Mouse (Mus musculus): ENCODE measurements around the gene 9430097D07Rik. TPM values are rescaled to one million over a fixed set of nuclear protein-coding genes. Genes with fewer than 3 reads are reported as not detected.

Gene 9430097D07Rik
- polyA plus RNA-seq, 1 experiment, result 0.04 TPM

GRCm38 (mm10) chr2:32574901-32575585 lies 441 bp downstream of the 9430097D07Rik start:
- no peaks in the 10 kb centered on the region for H3K27me3 ChIP-seq (ENCODE audit: control insufficient read depth, insufficient read depth, insufficient read length)
- peaks cover 18% of the 10 kb centered on the region for H3K79me3 ChIP-seq (ENCODE audit: low read depth)
- H3K4me3 ChIP-seq (ENCODE audit: insufficient read depth, poor library complexity, severe bottlenecking), result no peak overlapping the region
- H3K79me2 ChIP-seq (ENCODE audit: control insufficient read depth, insufficient read depth), result peaks cover 23% of the 10 kb centered on the region
- no peak overlapping the region for H3ac ChIP-seq (ENCODE audit: control insufficient read depth, insufficient read length, low read depth)
- H3K36me3 ChIP-seq (ENCODE audit: control insufficient read depth, insufficient read depth), result peaks cover 14% of the 10 kb centered on the region
- no peak for TF ChIP-seq CEBPB (IDR thresholded peaks at IDR 0.05; ENCODE audit: low read depth)
- TF ChIP-seq FOSL1 (IDR thresholded peaks at IDR 0.05; ENCODE audit: insufficient read depth, low read length, poor library complexity, severe bottlenecking), result peak; percentile 32

- Histone ChIP-seq H3K27me3 (ENCODE audit: control insufficient read depth, insufficient read depth, insufficient read length) (no peaks in the 10 kb centered on the region), H3K79me3 (ENCODE audit: low read depth) (peaks cover 18% of the 10 kb centered on the region), H3ac (ENCODE audit: control insufficient read depth, insufficient read length, low read depth) (no peak within 1 kb of the TSS), H3K36me3 (ENCODE audit: control insufficient read depth, insufficient read depth) (peaks cover 14% of the 10 kb centered on the region), H3K4me3 (ENCODE audit: insufficient read depth, poor library complexity, severe bottlenecking) (no peak within 1 kb of the TSS), H3K79me2 (ENCODE audit: control insufficient read depth, insufficient read depth) (peaks cover 23% of the 10 kb centered on the region)
- TF ChIP-seq FOSL1 (IDR thresholded peaks at IDR 0.05; ENCODE audit: insufficient read depth, low read length, poor library complexity, severe bottlenecking) (no peak), CEBPB (IDR thresholded peaks at IDR 0.05; ENCODE audit: low read depth) (no peak), CTCF (IDR thresholded peaks at IDR 0.05; ENCODE audit: control insufficient read depth, insufficient read depth, insufficient read length) (no peak), MYOD1 (IDR thresholded peaks at IDR 0.05; ENCODE audit: control insufficient read depth, insufficient read length, low read depth) (no peak), USF1 (IDR thresholded peaks at IDR 0.05; ENCODE audit: low read depth) (no peak), MYOG (IDR thresholded peaks at IDR 0.05; ENCODE audit: control insufficient read depth, extremely low read depth, insufficient read length) (no peak), MAX (IDR thresholded peaks at IDR 0.05) (no peak)
Observed at GRCm38 (mm10) chr2:32574497-32574896, 987 bp downstream of the 9430097D07Rik start, which contains the start of gene Pip5kl1. Gene Pip5kl1, plus strand, starts transcription at chr2:32574797.

- peaks cover 18% of the 10 kb centered on the region for H3K79me3 ChIP-seq (ENCODE audit: low read depth)
- H3K36me3 ChIP-seq (ENCODE audit: control insufficient read depth, insufficient read depth), result peaks cover 14% of the 10 kb centered on the region
- H3K27me3 ChIP-seq (ENCODE audit: control insufficient read depth, insufficient read depth, insufficient read length), result no peaks in the 10 kb centered on the region
- TF ChIP-seq MAX (IDR thresholded peaks at IDR 0.05), result no peak
- TF ChIP-seq MYOD1 (IDR thresholded peaks at IDR 0.05; ENCODE audit: control insufficient read depth, insufficient read length, low read depth), result no peak
- no peak for TF ChIP-seq MYOG (IDR thresholded peaks at IDR 0.05; ENCODE audit: control insufficient read depth, extremely low read depth, insufficient read length)
- no peak for TF ChIP-seq USF1 (IDR thresholded peaks at IDR 0.05; ENCODE audit: low read depth)
- TF ChIP-seq FOSL1 (IDR thresholded peaks at IDR 0.05; ENCODE audit: insufficient read depth, low read length, poor library complexity, severe bottlenecking), result no peak
- no peak for TF ChIP-seq CEBPB (IDR thresholded peaks at IDR 0.05; ENCODE audit: low read depth)
- TF ChIP-seq CTCF (IDR thresholded peaks at IDR 0.05; ENCODE audit: control insufficient read depth, insufficient read depth, insufficient read length), result no peak
- H3K79me2 ChIP-seq (ENCODE audit: control insufficient read depth, insufficient read depth), result peaks cover 23% of the 10 kb centered on the region
- H3ac ChIP-seq (ENCODE audit: control insufficient read depth, insufficient read length, low read depth), result no peak overlapping the region
- no peak overlapping the region for H3K4me3 ChIP-seq (ENCODE audit: insufficient read depth, poor library complexity, severe bottlenecking)
Observed at GRCm38 (mm10) chr2:32572196-32572595, 3.3 kb downstream of the 9430097D07Rik start.

- TF ChIP-seq USF1 (IDR thresholded peaks at IDR 0.05; ENCODE audit: low read depth) (peak; percentile 98), MAX (IDR thresholded peaks at IDR 0.05) (peak; percentile 23), MYOG (IDR thresholded peaks at IDR 0.05; ENCODE audit: control insufficient read depth, extremely low read depth, insufficient read length) (no peak)
- Histone ChIP-seq H3K36me3 (ENCODE audit: control insufficient read depth, insufficient read depth) (peaks cover 14% of the 10 kb centered on the region), H3K4me3 (ENCODE audit: insufficient read depth, poor library complexity, severe bottlenecking) (peak within 1 kb of the TSS; percentile 99), H3K79me3 (ENCODE audit: low read depth) (peaks cover 18% of the 10 kb centered on the region), H3K79me2 (ENCODE audit: control insufficient read depth, insufficient read depth) (peaks cover 23% of the 10 kb centered on the region), H3K27me3 (ENCODE audit: control insufficient read depth, insufficient read depth, insufficient read length) (no peaks in the 10 kb centered on the region), H3ac (ENCODE audit: control insufficient read depth, insufficient read length, low read depth) (peak within 1 kb of the TSS; percentile 86)
Observed at GRCm38 (mm10) chr2:32570698-32571494, 4.6 kb downstream of the 9430097D07Rik start, which contains the start of gene Dpm2. Gene Dpm2, plus strand, starts transcription at chr2:32570858.

DNA sequence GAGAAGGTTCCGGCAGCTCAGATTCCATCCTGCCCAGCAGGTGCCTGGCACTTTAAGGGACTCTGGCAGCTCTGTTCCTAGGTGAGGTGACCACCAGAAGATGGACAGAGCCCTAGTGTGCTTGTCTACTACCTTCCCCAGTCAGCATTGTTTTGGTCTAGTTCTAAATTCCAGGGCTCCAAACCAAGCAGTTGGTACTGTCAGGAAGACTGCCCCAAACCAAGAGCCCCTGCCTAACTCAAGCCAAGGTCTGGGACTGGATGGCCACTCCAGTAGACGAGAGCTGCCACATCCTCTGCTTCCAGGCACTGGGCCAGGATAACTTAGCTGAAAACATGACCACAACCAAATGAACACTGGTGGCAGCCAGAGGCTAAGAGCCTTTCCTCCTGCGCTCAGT lies 6.5 kb downstream of the 9430097D07Rik start:
- peaks cover 14% of the 10 kb centered on the region for H3K36me3 ChIP-seq (ENCODE audit: control insufficient read depth, insufficient read depth)
- H3K27me3 ChIP-seq (ENCODE audit: control insufficient read depth, insufficient read depth, insufficient read length), result no peaks in the 10 kb centered on the region
- H3K4me3 ChIP-seq (ENCODE audit: insufficient read depth, poor library complexity, severe bottlenecking), result no peak overlapping the region
- no peak overlapping the region for H3ac ChIP-seq (ENCODE audit: control insufficient read depth, insufficient read length, low read depth)
- peaks cover 23% of the 10 kb centered on the region for H3K79me2 ChIP-seq (ENCODE audit: control insufficient read depth, insufficient read depth)
- TF ChIP-seq MYOG (IDR thresholded peaks at IDR 0.05; ENCODE audit: control insufficient read depth, extremely low read depth, insufficient read length) (no peak), MAX (IDR thresholded peaks at IDR 0.05) (no peak), FOSL1 (IDR thresholded peaks at IDR 0.05; ENCODE audit: insufficient read depth, low read length, poor library complexity, severe bottlenecking) (no peak), USF1 (IDR thresholded peaks at IDR 0.05; ENCODE audit: low read depth) (no peak), CEBPB (IDR thresholded peaks at IDR 0.05; ENCODE audit: low read depth) (no peak), CTCF (IDR thresholded peaks at IDR 0.05; ENCODE audit: control insufficient read depth, insufficient read depth, insufficient read length) (no peak), MYOD1 (IDR thresholded peaks at IDR 0.05; ENCODE audit: control insufficient read depth, insufficient read length, low read depth) (no peak)
- peaks cover 18% of the 10 kb centered on the region for H3K79me3 ChIP-seq (ENCODE audit: low read depth)

All from C2C12 (cell line).